16 mouse cellular contexts compared by ENCODE assay signal in genomic region chr5:135070448-135070847, GRCm38 (mm10).
"Had no signal": no experiment of that assay in that cellular context is flagged by ENCODE, and none has a peak within 500 bp of the region (broad histone marks: within the 10 kb centered on the region; RNA-seq: fewer than 3 reads in every experiment).

No protein-coding gene starts in this region.

- ATAC-seq: intestine, postnatal 0 days; lung, postnatal 0 days had no signal

- H3K27me3 ChIP-seq: limb, embryonic 13.5 days had no signal

- H3K4me2 ChIP-seq: limb, embryonic 13.5 days; lung, embryonic 14.5 days; midbrain, embryonic 11.5 days had no signal

- H3K9me3 ChIP-seq: limb, embryonic 10.5 days; limb, embryonic 13.5 days had no signal

- DNase-seq: kidney, adult 2 months; kidney, postnatal 14 days; kidney, postnatal 4 days; lung, embryonic 14.5 days; lung, postnatal 4 days; midbrain, embryonic 14.5 days; thymus, adult 2 months; thymus, postnatal 14 days; thymus, postnatal 4 days had no signal

- H3K4me3 ChIP-seq: limb, embryonic 10.5 days; limb, embryonic 13.5 days; megakaryocyte, embryonic 14.5 days had no signal

- H3K27ac ChIP-seq: limb, embryonic 10.5 days; limb, embryonic 13.5 days; stomach, postnatal 0 days had no signal

- H3K9ac ChIP-seq: limb, embryonic 13.5 days; lung, embryonic 14.5 days had no signal
